Comparison of ENCODE assay signal across 8 mouse cellular contexts in genomic region chr1:91413030-91413506, GRCm38 (mm10). TPM values are rescaled to one million over a fixed set of nuclear protein-coding genes. Genes with fewer than 3 reads are reported as not detected.
DNase-seq lines count a peak whose midpoint lies in the region; ATAC-seq and TF ChIP-seq lines count a peak whose summit lies in the region.

No protein-coding gene starts in this region.

- peak overlapping the region; percentile 84 for H3K4me3 ChIP-seq in bone marrow, adult 2 months (replicated peaks; ENCODE audit: control insufficient read depth, low read depth, low read length)
- H3K4me3 ChIP-seq in embryonic facial prominence, embryonic 14.5 days (ENCODE audit: low read depth, low read length): peak overlapping the region; percentile 63
- peak overlapping the region; percentile 80 for H3K4me3 ChIP-seq in limb, embryonic 13.5 days
- H3K4me3 ChIP-seq in midbrain, embryonic 15.5 days: peak overlapping the region; percentile 69

- peak overlapping the region; percentile 74 for H3K9ac ChIP-seq in embryonic facial prominence, embryonic 14.5 days (ENCODE audit: low read depth, low read length)
- peak overlapping the region; percentile 83 for H3K9ac ChIP-seq in limb, embryonic 13.5 days
- peak overlapping the region; percentile 77 for H3K9ac ChIP-seq in midbrain, embryonic 15.5 days

- H3K4me2 ChIP-seq in embryonic facial prominence, embryonic 14.5 days (ENCODE audit: low read depth, low read length): peak overlapping the region; percentile 95
- H3K4me2 ChIP-seq in limb, embryonic 13.5 days (replicated peaks): peak overlapping the region; percentile 98
- peak overlapping the region; percentile 92 for H3K4me2 ChIP-seq in midbrain, embryonic 15.5 days

- H3K9me3 ChIP-seq in embryonic facial prominence, embryonic 14.5 days (ENCODE audit: control insufficient read depth, low read length): no peaks in the 10 kb centered on the region
- H3K9me3 ChIP-seq in limb, embryonic 13.5 days: no peaks in the 10 kb centered on the region
- no peaks in the 10 kb centered on the region for H3K9me3 ChIP-seq in midbrain, embryonic 15.5 days

- peak overlapping the region; percentile 90 for H3K27ac ChIP-seq in bone marrow, adult 2 months (ENCODE audit: control insufficient read depth, insufficient read depth, low read depth, low read length, poor library complexity)
- peak overlapping the region; percentile 89 for H3K27ac ChIP-seq in embryonic facial prominence, embryonic 14.5 days (replicated peaks; ENCODE audit: low read depth, low read length)
- peak overlapping the region; percentile 92 for H3K27ac ChIP-seq in limb, embryonic 13.5 days
- peak overlapping the region; percentile 90 for H3K27ac ChIP-seq in midbrain, embryonic 15.5 days

- under 1% methylated on average over 34 of the region's 34 CpGs for WGBS in bone marrow, adult 2 months
- 0% methylated on average over 30 of the region's 34 CpGs for WGBS in embryonic facial prominence, embryonic 14.5 days
- WGBS in limb, embryonic 13.5 days: under 1% methylated on average over 34 of the region's 34 CpGs
- under 1% methylated on average over 34 of the region's 34 CpGs for WGBS in midbrain, embryonic 15.5 days

- TF ChIP-seq POLR2A in bone marrow, adult 2 months (IDR thresholded peaks at IDR 0.05; ENCODE audit: borderline replicate concordance, control insufficient read depth, low read depth, low read length): peak; percentile 89

- H3K36me3 ChIP-seq in embryonic facial prominence, embryonic 14.5 days (ENCODE audit: control insufficient read depth, insufficient read depth, low read length): 0 out of 2 replicates have a peak, but pooled peaks cover 4% of the 10 kb centered on the region
- H3K36me3 ChIP-seq in limb, embryonic 13.5 days: 0 out of 2 replicates have a peak, but pooled peaks cover 3% of the 10 kb centered on the region
- 0 out of 2 replicates have a peak, but pooled peaks cover 3% of the 10 kb centered on the region for H3K36me3 ChIP-seq in midbrain, embryonic 15.5 days (replicated peaks)

- TF ChIP-seq CTCF in bone marrow, adult 2 months (IDR thresholded peaks at IDR 0.05; ENCODE audit: control insufficient read depth, insufficient read depth, low read length): no peak

- peak; percentile 99 for DNase-seq in A20 (ENCODE audit: low read depth, low spot score)
- DNase-seq in embryonic facial prominence, embryonic 14.5 days (ENCODE audit: low spot score): peak; percentile 99
- peak; percentile 95 for DNase-seq in heart, adult 8-10 months (ENCODE audit: low spot score)
- peak; percentile 97 for DNase-seq in kidney, adult 8-10 months
- peak; percentile 86 to 93 for DNase-seq in spleen, adult 18-20 months

- H3K4me1 ChIP-seq in bone marrow, adult 2 months (ENCODE audit: control insufficient read depth, insufficient read depth, low read length): peaks cover 2% of the 10 kb centered on the region
- peaks cover 19% of the 10 kb centered on the region for H3K4me1 ChIP-seq in embryonic facial prominence, embryonic 14.5 days (ENCODE audit: control insufficient read depth, insufficient read depth, low read length)
- peaks cover 38% of the 10 kb centered on the region for H3K4me1 ChIP-seq in limb, embryonic 13.5 days
- H3K4me1 ChIP-seq in midbrain, embryonic 15.5 days: peaks cover 39% of the 10 kb centered on the region

- peak; percentile 93 for ATAC-seq in embryonic facial prominence, embryonic 14.5 days (ENCODE audit: low read depth)
- peak; percentile 93 for ATAC-seq in limb, embryonic 13.5 days (ENCODE audit: low FRiP score, low read depth)
- ATAC-seq in midbrain, embryonic 15.5 days (replicated peaks): peak; percentile 93

- H3K27me3 ChIP-seq in embryonic facial prominence, embryonic 14.5 days (replicated peaks; ENCODE audit: control insufficient read depth, insufficient read depth, low read length): 0 out of 2 replicates have a peak, but pooled peaks cover 5% of the 10 kb centered on the region
- no peaks in the 10 kb centered on the region for H3K27me3 ChIP-seq in limb, embryonic 13.5 days
- no peaks in the 10 kb centered on the region for H3K27me3 ChIP-seq in midbrain, embryonic 15.5 days (replicated peaks)

RNA-seq across cellular contexts. Expression of gene Hes6, which starts 0.8 kb away (rescaled TPM):
- polyA plus RNA-seq in bone marrow, adult 2 months (2011; ENCODE audit: insufficient read depth, insufficient read length, low replicate concordance, missing spikeins): 23.3 and 32.9 TPM in 2 replicates
- polyA plus RNA-seq in embryonic facial prominence, embryonic 14.5 days (2014; fragmentation: Nextera tagmentation; extraction: Ambion mirVana): 106 and 114 TPM in 2 replicates
- total RNA-seq in heart, adult 8-10 months (2022): 10 to 100 TPM; 18.6 to 20.4 (median 20.0) TPM
- 114 and 117 TPM in 2 replicates for polyA plus RNA-seq in limb, embryonic 13.5 days (2015; fragmentation: Nextera tagmentation; extraction: Ambion mirVana)
- 192 and 212 TPM in 2 replicates for polyA plus RNA-seq in midbrain, embryonic 15.5 days (2015; fragmentation: Nextera tagmentation; extraction: Ambion mirVana)

RNA-seq across cellular contexts. Expression of gene Ilkap, which starts 14.5 kb away (rescaled TPM):
- polyA plus RNA-seq in bone marrow, adult 2 months (2011; ENCODE audit: insufficient read depth, insufficient read length, low replicate concordance, missing spikeins): 111 and 202 TPM in 2 replicates
- 138 and 146 TPM in 2 replicates for polyA plus RNA-seq in embryonic facial prominence, embryonic 14.5 days (2014; fragmentation: Nextera tagmentation; extraction: Ambion mirVana)
- total RNA-seq in heart, adult 8-10 months (2022): 10 to 100 TPM; 41.5 to 53.3 (median 44.4) TPM
- 163 and 172 TPM in 2 replicates for polyA plus RNA-seq in limb, embryonic 13.5 days (2015; fragmentation: Nextera tagmentation; extraction: Ambion mirVana)
- polyA plus RNA-seq in midbrain, embryonic 15.5 days (2015; fragmentation: Nextera tagmentation; extraction: Ambion mirVana): 150 and 152 TPM in 2 replicates

RNA-seq across cellular contexts. Expression of gene Per2, which starts 46.1 kb away (rescaled TPM):
- polyA plus RNA-seq in bone marrow, adult 2 months (2011; ENCODE audit: insufficient read depth, insufficient read length, low replicate concordance, missing spikeins): 2.3 and 9.4 TPM in 2 replicates
- polyA plus RNA-seq in embryonic facial prominence, embryonic 14.5 days (2014; fragmentation: Nextera tagmentation; extraction: Ambion mirVana): 3.9 and 4.7 TPM in 2 replicates
- total RNA-seq in heart, adult 8-10 months (2022): 10 to 100 TPM in 3 of 4 experiments, 1 to 10 TPM in 1; 8.3 to 15.0 (median 13.5) TPM
- polyA plus RNA-seq in limb, embryonic 13.5 days (2015; fragmentation: Nextera tagmentation; extraction: Ambion mirVana): 3.3 TPM in 2 replicates
- 5.1 and 5.3 TPM in 2 replicates for polyA plus RNA-seq in midbrain, embryonic 15.5 days (2015; fragmentation: Nextera tagmentation; extraction: Ambion mirVana)

RNA-seq across cellular contexts. Expression of gene Erfe, which starts 46.8 kb away (rescaled TPM):
- 0.68 and 5.2 TPM in 2 replicates for polyA plus RNA-seq in bone marrow, adult 2 months (2011; ENCODE audit: insufficient read depth, insufficient read length, low replicate concordance, missing spikeins)
- polyA plus RNA-seq in embryonic facial prominence, embryonic 14.5 days (2014; fragmentation: Nextera tagmentation; extraction: Ambion mirVana): 1.5 and 2.5 TPM in 2 replicates
- total RNA-seq in heart, adult 8-10 months (2022): under 1 TPM in 1 of 4 experiments, not detected in 3; 0.09 TPM
- 2.0 and 2.1 TPM in 2 replicates for polyA plus RNA-seq in limb, embryonic 13.5 days (2015; fragmentation: Nextera tagmentation; extraction: Ambion mirVana)
- polyA plus RNA-seq in midbrain, embryonic 15.5 days (2015; fragmentation: Nextera tagmentation; extraction: Ambion mirVana): 0.27 and 0.56 TPM in 2 replicates

Comparison
In these comparisons a context has a peak if more than half of its experiments do, and no peak if none do; other contexts are left out.
1. Peak in every context shown above with its lines: DNase-seq, ATAC-seq, H3K4me3 ChIP-seq and H3K27ac ChIP-seq.